Mouse (Mus musculus) ES-E14 (cell line): ENCODE results near the gene Ankk1. TPM values are rescaled to one million over a fixed set of nuclear protein-coding genes. Genes with fewer than 3 reads are reported as not detected.

Experiments
- DNase-seq: peaks from one replicate; pipeline ENCODE4 v3.0.0-alpha.2; 2013; ENCODE audit warnings: low read depth, low spot score
- H3K27ac ChIP-seq: 2 replicates; pipeline ENCODE4 v1.5.1; 2012; ENCODE audit warnings: low read depth, mild to moderate bottlenecking, low read length, moderate library complexity, mixed read lengths; ENCODE audit not compliant: poor library complexity, insufficient read depth, severe bottlenecking
- H3K36me3 ChIP-seq: 2 replicates; pipeline ENCODE4 v1.6.1; 2012; ENCODE audit warnings: mild to moderate bottlenecking, low read length, moderate library complexity, mixed read lengths; ENCODE audit not compliant: control insufficient read depth, poor library complexity, insufficient read depth, severe bottlenecking
- H3K4me1 ChIP-seq, 2 experiments: fragments of 150-350 bp in 1 of 2; sonication (generic) in 1 of 2; 2 replicates each; pipeline ENCODE4 v1.6.1; 2012; ENCODE audit warnings: low read length in 2 of 2, mild to moderate bottlenecking in 1 of 2, mixed read lengths in 1 of 2; ENCODE audit not compliant: control insufficient read depth in 2 of 2, insufficient read depth in 2 of 2, poor library complexity in 1 of 2
- H3K4me3 ChIP-seq, 2 experiments: fragments of 150-350 bp in 1 of 2; sonication (generic) in 1 of 2; 2 replicates each; pipeline ENCODE4 v1.5.1; 2012; ENCODE audit warnings: low read length in 2 of 2, low read depth in 1 of 2, mild to moderate bottlenecking in 1 of 2, mixed read lengths in 1 of 2; ENCODE audit not compliant: insufficient read depth in 1 of 2, poor library complexity in 1 of 2, severe bottlenecking in 1 of 2
- H3K9ac ChIP-seq: 2 replicates; pipeline ENCODE4 v1.6.1; 2012; ENCODE audit warnings: low read depth, mild to moderate bottlenecking, low read length, mixed read lengths; ENCODE audit not compliant: poor library complexity, insufficient read depth, severe bottlenecking
- H3K9me3 ChIP-seq: fragments of 150-350 bp; sonication (generic); 2 replicates; pipeline ENCODE4 v1.6.1; 2012; ENCODE audit warnings: low read depth, mild to moderate bottlenecking, low read length; ENCODE audit not compliant: control insufficient read depth, insufficient read depth
- CHD2 ChIP-seq: IDR thresholded peaks from 2 replicates; pipeline ENCODE4 v1.6.1; 2014; ENCODE audit warnings: mild to moderate bottlenecking, low read depth, low read length, inconsistent platforms
- HCFC1 ChIP-seq: IDR thresholded peaks from 2 replicates; pipeline ENCODE4 v1.6.1; 2012; ENCODE audit warnings: low read length, inconsistent platforms, borderline replicate concordance; ENCODE audit not compliant: insufficient read depth
- MAFK ChIP-seq: IDR thresholded peaks from 2 replicates; pipeline ENCODE4 v1.6.1; 2014; ENCODE audit warnings: mild to moderate bottlenecking, low read depth, low read length, inconsistent platforms; ENCODE audit not compliant: insufficient read depth
- ZC3H11A ChIP-seq: IDR thresholded peaks from 2 replicates; pipeline ENCODE4 v1.6.1; 2012; ENCODE audit warnings: low read depth, mild to moderate bottlenecking, inconsistent platforms, low read length, borderline replicate concordance
- ZNF384 ChIP-seq: IDR thresholded peaks from 2 replicates; pipeline ENCODE4 v1.6.1; 2012; ENCODE audit warnings: low read depth, low read length, inconsistent platforms
- in situ Hi-C, 2 experiments: fragments of 600-800 bp; cut with MboI; formaldehyde crosslinking; loops; one replicate each; pipeline ENCODE4 v1.15.1; 2025; ENCODE audit warnings: low sequenced_read_pairs in 2 of 2, inconsistent platforms in 1 of 2; ENCODE audit not compliant: unreplicated experiment in 2 of 2
- total RNA-seq: library from RNA; depleted of rRNA; stranded (reverse); fragments of 300-350 nt; gene quantifications from 2 replicates; pipeline ENCODE4 v1.2.3, GENCODE M21; 2012

The Ankk1 gene
- total RNA-seq, 1 experiment, result 0.94 TPM

DNA sequence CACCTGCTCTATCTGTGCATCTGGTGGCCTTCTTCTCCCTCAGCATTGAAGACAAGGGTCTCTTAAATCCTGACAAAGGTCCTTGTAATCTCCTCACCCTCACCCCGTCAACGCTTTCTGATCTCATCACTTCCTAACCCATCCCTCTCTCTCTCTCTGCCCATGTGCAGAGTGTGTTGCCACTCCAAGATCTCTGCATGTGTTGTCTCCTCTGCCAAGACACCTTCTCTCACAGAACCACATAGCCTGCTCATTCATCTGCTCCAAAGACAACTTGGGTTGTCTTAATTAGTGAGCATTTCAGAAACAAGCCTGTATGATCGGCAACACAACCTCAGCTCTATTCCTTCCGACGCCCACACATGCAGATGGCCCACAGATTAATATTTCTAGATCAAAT lies 3.0 kb downstream of the Ankk1 start:
- Histone ChIP-seq H3K4me3 (no peak overlapping the region), H3K9me3 (no peaks in the 10 kb centered on the region), H3K4me1 (no peaks in the 10 kb centered on the region), H3K36me3 (no peaks in the 10 kb centered on the region), H3K9ac (no peak overlapping the region), H3K27ac (no peak overlapping the region)
- TF ChIP-seq HCFC1, result no peak
- no peak for TF ChIP-seq ZC3H11A
- in situ Hi-C loops, result no loop called here
- no peak for DNase-seq

DNA sequence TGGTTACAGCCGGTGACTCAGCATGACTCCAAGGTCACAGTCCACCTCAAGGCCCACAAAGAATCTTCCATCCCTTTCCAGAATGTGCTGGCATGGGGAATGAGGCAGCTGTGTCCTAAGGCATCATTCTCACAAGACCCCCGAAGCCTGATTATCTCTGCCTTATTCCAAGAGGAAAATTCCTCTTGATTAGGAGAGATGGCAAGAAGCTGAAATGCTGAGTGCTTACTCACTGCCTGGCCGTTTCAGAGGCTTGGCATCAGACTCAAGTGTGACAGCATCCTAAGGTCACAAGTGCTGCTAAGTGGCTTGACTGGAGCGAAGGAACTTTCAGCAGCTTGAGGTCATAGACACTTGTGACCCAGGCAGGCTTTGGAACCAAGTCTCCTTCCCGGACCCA lies 16.2 kb downstream of the Ankk1 start:
- Histone ChIP-seq H3K36me3 (no peaks in the 10 kb centered on the region), H3K4me3 (no peak overlapping the region), H3K9me3 (no peaks in the 10 kb centered on the region), H3K4me1 (no peaks in the 10 kb centered on the region), H3K9ac (no peak overlapping the region), H3K27ac (no peak overlapping the region)
- in situ Hi-C loops, result no loop called here
- DNase-seq, result no peak
- TF ChIP-seq CHD2, result no peak
- TF ChIP-seq ZNF384, result no peak
- TF ChIP-seq ZC3H11A, result no peak
- no peak for TF ChIP-seq HCFC1
- no peak for TF ChIP-seq MAFK

DNA sequence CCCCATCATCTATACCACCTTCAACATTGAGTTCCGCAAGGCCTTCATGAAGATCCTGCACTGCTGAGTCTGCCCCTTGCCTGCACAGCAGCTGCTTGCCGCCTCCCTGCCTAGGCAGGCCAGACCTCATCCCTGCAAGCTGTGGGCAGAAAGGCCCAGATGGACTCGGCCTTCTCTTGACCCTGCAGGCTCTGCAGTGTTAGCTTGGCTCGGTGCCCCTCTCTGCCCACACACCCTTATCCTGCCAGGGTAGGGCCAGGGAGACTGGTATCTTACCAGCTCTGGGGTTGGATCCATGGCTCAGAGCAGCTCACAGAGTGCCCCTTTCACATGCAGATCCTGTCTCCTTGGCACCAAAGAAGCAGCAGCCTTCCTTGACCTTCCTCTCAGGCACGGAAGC lies 19.8 kb downstream of the Ankk1 start:
- H3K4me3 ChIP-seq, result no peak overlapping the region
- no peaks in the 10 kb centered on the region for H3K9me3 ChIP-seq
- H3K27ac ChIP-seq, result no peak overlapping the region
- H3K4me1 ChIP-seq, result no peaks in the 10 kb centered on the region
- H3K36me3 ChIP-seq, result no peaks in the 10 kb centered on the region
- in situ Hi-C loops, result no loop called here
- TF ChIP-seq HCFC1, result no peak
- TF ChIP-seq CHD2, result no peak
- no peak for TF ChIP-seq ZC3H11A
- no peak for TF ChIP-seq MAFK
- no peak for TF ChIP-seq ZNF384
- H3K9ac ChIP-seq, result no peak overlapping the region
- DNase-seq, result no peak

DNA sequence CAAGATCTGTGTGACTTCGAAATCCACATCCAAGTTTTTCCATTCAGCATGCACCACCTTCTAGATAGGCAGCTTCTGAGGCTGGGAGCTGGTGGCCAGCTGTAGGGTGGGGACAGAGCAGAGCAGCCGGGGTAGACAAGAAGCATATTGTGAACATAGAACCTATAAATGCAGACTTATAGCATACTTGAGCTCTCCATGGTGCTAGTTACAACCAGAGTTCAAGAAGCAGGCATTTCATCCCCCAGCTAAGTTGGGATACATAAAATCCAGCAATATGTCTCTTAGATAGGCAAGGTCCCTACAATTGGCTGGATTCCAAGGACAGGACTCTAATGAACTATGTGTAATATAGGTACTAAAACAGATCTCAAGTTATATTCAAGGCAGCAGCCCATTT lies 23.1 kb downstream of the Ankk1 start:
- H3K4me3 ChIP-seq, result no peak overlapping the region
- in situ Hi-C loops, result no loop called here
- H3K9ac ChIP-seq, result no peak overlapping the region
- TF ChIP-seq MAFK (no peak), ZC3H11A (no peak), ZNF384 (no peak), HCFC1 (no peak), CHD2 (no peak)
- H3K4me1 ChIP-seq, result no peaks in the 10 kb centered on the region
- H3K9me3 ChIP-seq, result no peaks in the 10 kb centered on the region
- no peaks in the 10 kb centered on the region for H3K36me3 ChIP-seq
- DNase-seq, result no peak
- no peak overlapping the region for H3K27ac ChIP-seq

DNA sequence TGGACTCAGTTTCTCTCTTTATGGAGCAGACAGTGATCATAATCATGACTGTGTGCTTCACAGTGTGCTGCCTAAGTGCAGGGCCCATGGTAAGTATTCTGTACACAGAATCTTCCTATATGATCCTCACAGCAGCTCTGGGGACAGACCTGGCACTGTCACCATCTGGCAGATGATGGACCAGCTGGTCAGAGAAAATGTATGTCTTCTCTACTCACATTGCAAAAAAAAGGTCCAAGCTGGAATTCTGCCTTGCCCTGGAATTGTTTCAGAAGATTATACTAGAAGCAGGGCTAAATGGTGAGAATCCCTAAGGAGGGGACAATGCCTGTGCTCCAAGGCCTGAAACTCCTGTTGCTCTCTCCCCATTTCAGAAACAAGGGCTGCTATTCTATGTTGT lies 30.8 kb downstream of the Ankk1 start:
- H3K9me3 ChIP-seq, result no peaks in the 10 kb centered on the region
- 0 out of 4 replicates have a peak, but pooled peaks cover 0 to 2% of the 10 kb centered on the region in 2 experiments for H3K4me1 ChIP-seq
- H3K36me3 ChIP-seq, result no peaks in the 10 kb centered on the region
- no peak overlapping the region for H3K27ac ChIP-seq
- DNase-seq, result no peak
- TF ChIP-seq HCFC1 (no peak), MAFK (no peak), ZNF384 (no peak), ZC3H11A (no peak), CHD2 (no peak)
- no peak overlapping the region for H3K4me3 ChIP-seq
- no peak overlapping the region for H3K9ac ChIP-seq
- in situ Hi-C loops, result no loop called here
